Mouse (Mus musculus): ENCODE results near the gene Susd6. TPM values are rescaled to one million over a fixed set of nuclear protein-coding genes. Genes with fewer than 3 reads are reported as not detected.

Susd6 gene
- polyA plus RNA-seq, 1 experiment from 2014 or later: 14.3 TPM

- H3K4me3 ChIP-seq (replicated peaks; ENCODE audit: low read depth, low read length): no peak overlapping the region
- H3K4me2 ChIP-seq (ENCODE audit: low read length): no peak overlapping the region
- H3K27me3 ChIP-seq (ENCODE audit: control insufficient read depth, insufficient read depth, low read length): no peaks in the 10 kb centered on the region
- no peaks in the 10 kb centered on the region for H3K9me3 ChIP-seq (ENCODE audit: control insufficient read depth, low read length)
- H3K4me1 ChIP-seq (ENCODE audit: control insufficient read depth, insufficient read depth, low read length): peaks cover 23% of the 10 kb centered on the region
- no peak for DNase-seq
- ATAC-seq (ENCODE audit: low FRiP score, low TSS enrichment): no peak
- no peak overlapping the region for H3K9ac ChIP-seq (replicated peaks; ENCODE audit: low read length)
- H3K36me3 ChIP-seq (ENCODE audit: control insufficient read depth, insufficient read depth, low read length): no peaks in the 10 kb centered on the region
- 4% methylated on average over 1 of the region's 1 CpGs for WGBS
- no peak overlapping the region for H3K27ac ChIP-seq (replicated peaks; ENCODE audit: low read depth, low read length)
These were observed 65.3 kb downstream of the Susd6 start for GRCm38 (mm10) chr12:80855581-80855980.

- DNase-seq (peak; percentile 61), ATAC-seq (ENCODE audit: low FRiP score, low TSS enrichment) (no peak)
- Histone ChIP-seq H3K9ac (replicated peaks; ENCODE audit: low read length) (no peak overlapping the region), H3K4me1 (ENCODE audit: control insufficient read depth, insufficient read depth, low read length) (peaks cover 25% of the 10 kb centered on the region), H3K4me3 (replicated peaks; ENCODE audit: low read depth, low read length) (no peak overlapping the region), H3K36me3 (ENCODE audit: control insufficient read depth, insufficient read depth, low read length) (no peaks in the 10 kb centered on the region), H3K9me3 (ENCODE audit: control insufficient read depth, low read length) (no peaks in the 10 kb centered on the region), H3K27me3 (ENCODE audit: control insufficient read depth, insufficient read depth, low read length) (no peaks in the 10 kb centered on the region), H3K27ac (replicated peaks; ENCODE audit: low read depth, low read length) (peak overlapping the region; percentile 64), H3K4me2 (ENCODE audit: low read length) (no peak overlapping the region)
- 18% methylated on average over 3 of the region's 3 CpGs for WGBS
These were observed 67.5 kb downstream of the Susd6 start for GRCm38 (mm10) chr12:80857636-80858293.

- no peaks in the 10 kb centered on the region for H3K36me3 ChIP-seq (ENCODE audit: control insufficient read depth, insufficient read depth, low read length)
- no peaks in the 10 kb centered on the region for H3K9me3 ChIP-seq (ENCODE audit: control insufficient read depth, low read length)
- ATAC-seq (ENCODE audit: low FRiP score, low TSS enrichment): no peak
- no peak overlapping the region for H3K9ac ChIP-seq (replicated peaks; ENCODE audit: low read length)
- H3K4me2 ChIP-seq (ENCODE audit: low read length): no peak overlapping the region
- peak; percentile 59 for DNase-seq
- 35% methylated on average over 2 of the region's 2 CpGs for WGBS
- no peak overlapping the region for H3K4me3 ChIP-seq (replicated peaks; ENCODE audit: low read depth, low read length)
- H3K27ac ChIP-seq (replicated peaks; ENCODE audit: low read depth, low read length): peak overlapping the region; percentile 64
- no peaks in the 10 kb centered on the region for H3K27me3 ChIP-seq (ENCODE audit: control insufficient read depth, insufficient read depth, low read length)
- H3K4me1 ChIP-seq (ENCODE audit: control insufficient read depth, insufficient read depth, low read length): peaks cover 25% of the 10 kb centered on the region
These were observed 68.0 kb downstream of the Susd6 start for GRCm38 (mm10) chr12:80858307-80858706.

GRCm38 (mm10) chr12:80861916-80862315 is 71.6 kb downstream of the Susd6 start:
- H3K4me2 ChIP-seq (ENCODE audit: low read length): no peak overlapping the region
- H3K4me3 ChIP-seq (replicated peaks; ENCODE audit: low read depth, low read length): no peak overlapping the region
- H3K9ac ChIP-seq (replicated peaks; ENCODE audit: low read length): no peak overlapping the region
- no peaks in the 10 kb centered on the region for H3K27me3 ChIP-seq (ENCODE audit: control insufficient read depth, insufficient read depth, low read length)
- no peaks in the 10 kb centered on the region for H3K9me3 ChIP-seq (ENCODE audit: control insufficient read depth, low read length)
- H3K4me1 ChIP-seq (ENCODE audit: control insufficient read depth, insufficient read depth, low read length): peaks cover 19% of the 10 kb centered on the region
- no peak for ATAC-seq (ENCODE audit: low FRiP score, low TSS enrichment)
- 22% methylated on average over 1 of the region's 1 CpGs for WGBS
- DNase-seq: no peak
- no peak overlapping the region for H3K27ac ChIP-seq (replicated peaks; ENCODE audit: low read depth, low read length)
- no peaks in the 10 kb centered on the region for H3K36me3 ChIP-seq (ENCODE audit: control insufficient read depth, insufficient read depth, low read length)

- no peak overlapping the region for H3K4me3 ChIP-seq (replicated peaks; ENCODE audit: low read depth, low read length)
- H3K27me3 ChIP-seq (ENCODE audit: control insufficient read depth, insufficient read depth, low read length): no peaks in the 10 kb centered on the region
- no peak overlapping the region for H3K27ac ChIP-seq (replicated peaks; ENCODE audit: low read depth, low read length)
- DNase-seq: no peak
- no peak for ATAC-seq (ENCODE audit: low FRiP score, low TSS enrichment)
- no peak overlapping the region for H3K9ac ChIP-seq (replicated peaks; ENCODE audit: low read length)
- peaks cover 9% of the 10 kb centered on the region for H3K4me1 ChIP-seq (ENCODE audit: control insufficient read depth, insufficient read depth, low read length)
- no peaks in the 10 kb centered on the region for H3K9me3 ChIP-seq (ENCODE audit: control insufficient read depth, low read length)
- no peak overlapping the region for H3K4me2 ChIP-seq (ENCODE audit: low read length)
- 89% methylated on average over 2 of the region's 2 CpGs for WGBS
- no peaks in the 10 kb centered on the region for H3K36me3 ChIP-seq (ENCODE audit: control insufficient read depth, insufficient read depth, low read length)
These were observed 73.1 kb downstream of the Susd6 start for GRCm38 (mm10) chr12:80863370-80863769.

- Histone ChIP-seq H3K36me3 (ENCODE audit: control insufficient read depth, insufficient read depth, low read length) (peaks cover 7% of the 10 kb centered on the region; the same call in 1 of the 2 replicates), H3K4me3 (replicated peaks; ENCODE audit: low read depth, low read length) (no peak overlapping the region), H3K27me3 (ENCODE audit: control insufficient read depth, insufficient read depth, low read length) (no peaks in the 10 kb centered on the region), H3K27ac (replicated peaks; ENCODE audit: low read depth, low read length) (no peak overlapping the region), H3K4me2 (ENCODE audit: low read length) (no peak overlapping the region), H3K9ac (replicated peaks; ENCODE audit: low read length) (no peak overlapping the region), H3K4me1 (ENCODE audit: control insufficient read depth, insufficient read depth, low read length) (0 out of 2 replicates have a peak, but pooled peaks cover 2% of the 10 kb centered on the region), H3K9me3 (ENCODE audit: control insufficient read depth, low read length) (no peaks in the 10 kb centered on the region)
- DNase-seq: no peak
- 93% methylated on average over 4 of the region's 4 CpGs for WGBS
- no peak for ATAC-seq (ENCODE audit: low FRiP score, low TSS enrichment)
These were observed 74.9 kb downstream of the Susd6 start for GRCm38 (mm10) chr12:80865175-80865574.

- Histone ChIP-seq H3K27me3 (ENCODE audit: control insufficient read depth, insufficient read depth, low read length) (no peaks in the 10 kb centered on the region), H3K36me3 (ENCODE audit: control insufficient read depth, insufficient read depth, low read length) (peaks cover 12% of the 10 kb centered on the region; the same call in 1 of the 2 replicates), H3K9ac (replicated peaks; ENCODE audit: low read length) (no peak overlapping the region), H3K27ac (replicated peaks; ENCODE audit: low read depth, low read length) (no peak overlapping the region), H3K4me2 (ENCODE audit: low read length) (no peak overlapping the region), H3K9me3 (ENCODE audit: control insufficient read depth, low read length) (no peaks in the 10 kb centered on the region), H3K4me1 (ENCODE audit: control insufficient read depth, insufficient read depth, low read length) (0 out of 2 replicates have a peak, but pooled peaks cover 2% of the 10 kb centered on the region), H3K4me3 (replicated peaks; ENCODE audit: low read depth, low read length) (no peak overlapping the region)
- 89% methylated on average over 2 of the region's 2 CpGs for WGBS
- no peak for ATAC-seq (ENCODE audit: low FRiP score, low TSS enrichment)
- DNase-seq: no peak
These were observed 75.7 kb downstream of the Susd6 start for GRCm38 (mm10) chr12:80866023-80866422.

GRCm38 (mm10) chr12:80867083-80867482 is 76.8 kb downstream of the Susd6 start:
- 88% methylated on average over 3 of the region's 3 CpGs for WGBS
- H3K27ac ChIP-seq (replicated peaks; ENCODE audit: low read depth, low read length): no peak overlapping the region
- H3K27me3 ChIP-seq (ENCODE audit: control insufficient read depth, insufficient read depth, low read length): no peaks in the 10 kb centered on the region
- DNase-seq (no peak), ATAC-seq (ENCODE audit: low FRiP score, low TSS enrichment) (no peak)
- H3K36me3 ChIP-seq (ENCODE audit: control insufficient read depth, insufficient read depth, low read length): peaks cover 12% of the 10 kb centered on the region; the same call in 1 of the 2 replicates
- H3K4me1 ChIP-seq (ENCODE audit: control insufficient read depth, insufficient read depth, low read length): no peaks in the 10 kb centered on the region
- H3K4me2 ChIP-seq (ENCODE audit: low read length): no peak overlapping the region
- no peak overlapping the region for H3K4me3 ChIP-seq (replicated peaks; ENCODE audit: low read depth, low read length)
- H3K9me3 ChIP-seq (ENCODE audit: control insufficient read depth, low read length): no peaks in the 10 kb centered on the region
- no peak overlapping the region for H3K9ac ChIP-seq (replicated peaks; ENCODE audit: low read length)

GRCm38 (mm10) chr12:80868401-80868800 is 78.1 kb downstream of the Susd6 start:
- Histone ChIP-seq H3K4me1 (ENCODE audit: control insufficient read depth, insufficient read depth, low read length) (no peaks in the 10 kb centered on the region), H3K9ac (replicated peaks; ENCODE audit: low read length) (no peak overlapping the region), H3K27me3 (ENCODE audit: control insufficient read depth, insufficient read depth, low read length) (no peaks in the 10 kb centered on the region), H3K4me2 (ENCODE audit: low read length) (no peak overlapping the region), H3K4me3 (replicated peaks; ENCODE audit: low read depth, low read length) (no peak overlapping the region), H3K9me3 (ENCODE audit: control insufficient read depth, low read length) (no peaks in the 10 kb centered on the region), H3K36me3 (ENCODE audit: control insufficient read depth, insufficient read depth, low read length) (peaks cover 12% of the 10 kb centered on the region; the same call in 1 of the 2 replicates), H3K27ac (replicated peaks; ENCODE audit: low read depth, low read length) (no peak overlapping the region)
- 90% methylated on average over 7 of the region's 7 CpGs for WGBS
- DNase-seq: no peak
- no peak for ATAC-seq (ENCODE audit: low FRiP score, low TSS enrichment)
